Mouse (Mus musculus): Measurements from ENCODE around the gene Cbx7. TPM values are rescaled to one million over a fixed set of nuclear protein-coding genes. Genes with fewer than 3 reads are reported as not detected.

Gene Cbx7
- total and polyA plus RNA-seq, 2 experiments from 2014 or later = 3.4 to 14.9 TPM

GRCm38 (mm10) chr15:79892995-79893823 lies 77.7 kb downstream of the Cbx7 start:
- Histone ChIP-seq H3K4me3 (ENCODE audit: low read depth, low read length) (no peak overlapping the region), H3K27me3 (ENCODE audit: insufficient read depth, low read length) (no peaks in the 10 kb centered on the region), H3K27ac (ENCODE audit: low read depth, low read length) (no peak overlapping the region), H3K4me2 (ENCODE audit: low read depth, low read length, poor library complexity, severe bottlenecking) (no peak overlapping the region), H3K36me3 (ENCODE audit: insufficient read depth, low read length) (no peaks in the 10 kb centered on the region), H3K4me1 (ENCODE audit: insufficient read depth, low read length) (0 out of 2 replicates have a peak, but pooled peaks cover 5% of the 10 kb centered on the region), H3K9ac (replicated peaks; ENCODE audit: low read length, poor library complexity, severe bottlenecking) (no peak overlapping the region), H3K9me3 (ENCODE audit: low read length) (no peaks in the 10 kb centered on the region)
- no peak for TF ChIP-seq CTCF (IDR thresholded peaks at IDR 0.05)
- ATAC-seq (ENCODE audit: low FRiP score) (no peak), DNase-seq (ENCODE audit: low spot score) (no peak)
- WGBS = 84% methylated on average over 15 of the region's 15 CpGs

- Histone ChIP-seq H3K4me1 (ENCODE audit: insufficient read depth, low read length) (0 out of 2 replicates have a peak, but pooled peaks cover 5% of the 10 kb centered on the region), H3K4me3 (ENCODE audit: low read depth, low read length) (peak overlapping the region; percentile 23), H3K4me2 (ENCODE audit: low read depth, low read length, poor library complexity, severe bottlenecking) (peak overlapping the region; percentile 42), H3K9ac (replicated peaks; ENCODE audit: low read length, poor library complexity, severe bottlenecking) (no peak overlapping the region; the same call in 1 of the 2 replicates), H3K9me3 (ENCODE audit: low read length) (no peaks in the 10 kb centered on the region), H3K36me3 (ENCODE audit: insufficient read depth, low read length) (no peaks in the 10 kb centered on the region), H3K27ac (ENCODE audit: low read depth, low read length) (no peak overlapping the region), H3K27me3 (ENCODE audit: insufficient read depth, low read length) (no peaks in the 10 kb centered on the region)
- DNase-seq (ENCODE audit: low spot score) (peak; percentile 52), ATAC-seq (ENCODE audit: low FRiP score) (0 out of 2 replicates have a peak, but pooled peaks have one; percentile 20)
- no peak for TF ChIP-seq CTCF (IDR thresholded peaks at IDR 0.05)
- 6% methylated on average over 12 of the region's 12 CpGs for WGBS
Observed at GRCm38 (mm10) chr15:79892213-79892541, 78.7 kb downstream of the Cbx7 start.

GRCm38 (mm10) chr15:79891436-79892212 lies 79.3 kb downstream of the Cbx7 start, which contains the start of gene Apobec3:
Gene Apobec3 (plus strand): TSS chr15:79891659.
- WGBS = 3% methylated on average over 20 of the region's 20 CpGs
- H3K4me2 ChIP-seq (ENCODE audit: low read depth, low read length, poor library complexity, severe bottlenecking) = peak within 1 kb of the TSS; percentile 42
- DNase-seq (ENCODE audit: low spot score) = peak; percentile 78
- H3K9me3 ChIP-seq (ENCODE audit: low read length) = no peaks in the 10 kb centered on the region
- peak within 1 kb of the TSS; percentile 23 for H3K4me3 ChIP-seq (ENCODE audit: low read depth, low read length)
- no peak for ATAC-seq (ENCODE audit: low FRiP score)
- H3K27ac ChIP-seq (ENCODE audit: low read depth, low read length) = no peak within 1 kb of the TSS
- H3K9ac ChIP-seq (replicated peaks; ENCODE audit: low read length, poor library complexity, severe bottlenecking) = no peak within 1 kb of the TSS; the same call in 1 of the 2 replicates
- H3K36me3 ChIP-seq (ENCODE audit: insufficient read depth, low read length) = no peaks in the 10 kb centered on the region
- peak; percentile 77 for TF ChIP-seq CTCF (IDR thresholded peaks at IDR 0.05)
- 0 out of 2 replicates have a peak, but pooled peaks cover 5% of the 10 kb centered on the region for H3K4me1 ChIP-seq (ENCODE audit: insufficient read depth, low read length)
- no peaks in the 10 kb centered on the region for H3K27me3 ChIP-seq (ENCODE audit: insufficient read depth, low read length)

- no peaks in the 10 kb centered on the region for H3K9me3 ChIP-seq (ENCODE audit: low read length)
- H3K4me3 ChIP-seq (ENCODE audit: low read depth, low read length) = no peak overlapping the region
- WGBS = 83% methylated on average over 5 of the region's 5 CpGs
- no peaks in the 10 kb centered on the region for H3K27me3 ChIP-seq (ENCODE audit: insufficient read depth, low read length)
- ATAC-seq (ENCODE audit: low FRiP score) (no peak), DNase-seq (ENCODE audit: low spot score) (no peak)
- H3K4me2 ChIP-seq (ENCODE audit: low read depth, low read length, poor library complexity, severe bottlenecking) = no peak overlapping the region
- 0 out of 2 replicates have a peak overlapping the region, but pooled peaks have one; percentile 6 for H3K27ac ChIP-seq (ENCODE audit: low read depth, low read length)
- H3K9ac ChIP-seq (replicated peaks; ENCODE audit: low read length, poor library complexity, severe bottlenecking) = no peak overlapping the region
- H3K36me3 ChIP-seq (ENCODE audit: insufficient read depth, low read length) = no peaks in the 10 kb centered on the region
- H3K4me1 ChIP-seq (ENCODE audit: insufficient read depth, low read length) = no peaks in the 10 kb centered on the region
- TF ChIP-seq CTCF (IDR thresholded peaks at IDR 0.05) = no peak
Observed at GRCm38 (mm10) chr15:79884820-79885219, 86.1 kb downstream of the Cbx7 start.

GRCm38 (mm10) chr15:79883352-79883822 lies 87.5 kb downstream of the Cbx7 start:
- H3K9me3 ChIP-seq (ENCODE audit: low read length) = no peaks in the 10 kb centered on the region
- H3K9ac ChIP-seq (replicated peaks; ENCODE audit: low read length, poor library complexity, severe bottlenecking) = peak overlapping the region; percentile 59
- peak overlapping the region; percentile 55 for H3K4me2 ChIP-seq (ENCODE audit: low read depth, low read length, poor library complexity, severe bottlenecking)
- H3K36me3 ChIP-seq (ENCODE audit: insufficient read depth, low read length) = no peaks in the 10 kb centered on the region
- peak; percentile 97 for TF ChIP-seq CTCF (IDR thresholded peaks at IDR 0.05)
- peak overlapping the region; percentile 97 for H3K27ac ChIP-seq (ENCODE audit: low read depth, low read length)
- WGBS = under 1% methylated on average over 30 of the region's 30 CpGs
- H3K27me3 ChIP-seq (ENCODE audit: insufficient read depth, low read length) = no peaks in the 10 kb centered on the region
- peak overlapping the region; percentile 26 for H3K4me3 ChIP-seq (ENCODE audit: low read depth, low read length)
- ATAC-seq (ENCODE audit: low FRiP score) (peak; percentile 92), DNase-seq (ENCODE audit: low spot score) (peak; percentile 96)
- no peaks in the 10 kb centered on the region for H3K4me1 ChIP-seq (ENCODE audit: insufficient read depth, low read length)

Measured in midbrain, postnatal 0 days (tissue).